Mouse (Mus musculus) liver, embryonic 13.5 days (tissue): ENCODE data around the gene Spen. TPM values are rescaled to one million over a fixed set of nuclear protein-coding genes. Genes with fewer than 3 reads are reported as not detected.

Source experiments
- ATAC-seq: fragments of 200-750 bp; cut with Nextera tagmentation; 2 replicates; pipeline ENCODE4 v1.8.0; 2017; ENCODE audit warnings: low read depth, mild to moderate bottlenecking, moderate number of reproducible peaks, moderate library complexity
- DNase-seq: peaks from one replicate; pipeline ENCODE4 v3.0.0; 2022
- H3K27ac ChIP-seq: fragments of 300-500 bp; sonication (generic); 2 replicates; pipeline ENCODE4 v1.5.1; 2015; ENCODE audit warnings: moderate library complexity, mild to moderate bottlenecking, inconsistent platforms
- H3K27me3 ChIP-seq: fragments of 300-500 bp; sonication (generic); 2 replicates; pipeline ENCODE4 v1.6.1; 2015; ENCODE audit warnings: mild to moderate bottlenecking, inconsistent platforms
- H3K36me3 ChIP-seq: fragments of 300-500 bp; sonication (generic); 2 replicates; pipeline ENCODE4 v1.6.1; 2015; ENCODE audit warnings: mild to moderate bottlenecking, inconsistent platforms
- H3K4me1 ChIP-seq: fragments of 300-500 bp; sonication (generic); replicated peaks from 2 replicates; pipeline ENCODE4 v1.6.1; 2015; ENCODE audit warnings: inconsistent platforms
- H3K4me2 ChIP-seq: fragments of 300-500 bp; sonication (generic); 2 replicates; pipeline ENCODE4 v1.6.1; 2015; ENCODE audit warnings: inconsistent platforms, mild to moderate bottlenecking, moderate library complexity
- H3K4me3 ChIP-seq: fragments of 300-500 bp; sonication (generic); replicated peaks from 2 replicates; pipeline ENCODE4 v1.5.1; 2015; ENCODE audit warnings: mild to moderate bottlenecking, inconsistent platforms
- H3K9ac ChIP-seq: fragments of 300-500 bp; sonication (generic); 2 replicates; pipeline ENCODE4 v1.6.1; 2015; ENCODE audit warnings: mild to moderate bottlenecking, inconsistent platforms
- H3K9me3 ChIP-seq: fragments of 300-500 bp; sonication (generic); replicated peaks from 2 replicates; pipeline ENCODE4 v1.6.1; 2016; ENCODE audit warnings: inconsistent platforms
- WGBS: fragments of 180-500 bp; shearing (Covaris S2); methylation state at CpG from one replicate; pipeline ENCODE4 v1.1.7; 2015; ENCODE audit not compliant: insufficient replicate concordance; 5-methylcytosine and 5-hydroxymethylcytosine counted together
- polyA plus RNA-seq: library from polyadenylated mRNA; unstranded; fragments of >200 nt; fragmentation: Nextera tagmentation; extraction: Ambion mirVana; gene quantifications from 2 replicates; pipeline ENCODE4 v1.2.1, GENCODE M21; 2015

Gene Spen
- polyA plus RNA-seq, 1 experiment from 2014 or later: 4.2 TPM

DNA sequence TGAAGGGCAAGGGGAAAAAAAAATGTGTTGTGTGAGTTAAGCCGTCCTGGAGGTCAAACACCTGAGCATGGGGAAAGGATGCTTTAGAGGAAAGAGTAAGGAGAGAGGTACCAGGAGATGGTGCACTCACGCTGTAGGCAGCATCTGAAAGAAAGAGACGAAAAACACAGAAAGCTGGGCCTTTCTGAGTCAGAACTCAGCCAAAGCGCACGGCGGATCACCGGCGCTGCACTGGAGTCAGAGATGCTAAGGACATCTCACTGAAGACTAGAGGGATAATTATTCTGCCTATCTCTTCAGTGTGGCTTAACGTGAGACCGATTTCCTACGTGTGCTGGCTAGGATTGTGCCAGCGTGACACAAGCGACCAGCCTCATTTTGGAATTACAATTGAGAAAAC is 110.5 kb downstream of the Spen start:
- no peak overlapping the region for H3K27ac ChIP-seq
- H3K36me3 ChIP-seq: no peaks in the 10 kb centered on the region
- DNase-seq (no peak), ATAC-seq (no peak)
- no peak overlapping the region for H3K9ac ChIP-seq
- no peak overlapping the region for H3K4me3 ChIP-seq
- H3K9me3 ChIP-seq: no peaks in the 10 kb centered on the region
- WGBS: 77% methylated on average over 13 of the region's 13 CpGs
- no peak overlapping the region for H3K4me2 ChIP-seq
- peaks cover 57% of the 10 kb centered on the region for H3K27me3 ChIP-seq
- H3K4me1 ChIP-seq: peaks cover 10% of the 10 kb centered on the region

GRCm38 (mm10) chr4:141426796-141427745 is 111.3 kb downstream of the Spen start:
- 63% methylated on average over 10 of the region's 10 CpGs for WGBS
- DNase-seq: no peak
- Histone ChIP-seq H3K4me1 (peaks cover 10% of the 10 kb centered on the region), H3K9me3 (no peaks in the 10 kb centered on the region), H3K27me3 (peaks cover 63% of the 10 kb centered on the region), H3K4me2 (no peak overlapping the region), H3K27ac (no peak overlapping the region), H3K9ac (no peak overlapping the region), H3K36me3 (no peaks in the 10 kb centered on the region), H3K4me3 (no peak overlapping the region)
- no peak for ATAC-seq

GRCm38 (mm10) chr4:141425484-141426479 is 112.6 kb downstream of the Spen start:
- DNase-seq: no peak
- no peak overlapping the region for H3K9ac ChIP-seq
- H3K36me3 ChIP-seq: no peaks in the 10 kb centered on the region
- H3K27me3 ChIP-seq: peaks cover 70% of the 10 kb centered on the region
- H3K4me3 ChIP-seq: peak overlapping the region; percentile 33
- 5% methylated on average over 35 of the region's 36 CpGs for WGBS
- ATAC-seq: 0 out of 2 replicates have a peak, but pooled peaks have one; percentile 36
- H3K27ac ChIP-seq: no peak overlapping the region
- no peaks in the 10 kb centered on the region for H3K9me3 ChIP-seq
- H3K4me1 ChIP-seq: peaks cover 20% of the 10 kb centered on the region
- H3K4me2 ChIP-seq: peak overlapping the region; percentile 56

DNA sequence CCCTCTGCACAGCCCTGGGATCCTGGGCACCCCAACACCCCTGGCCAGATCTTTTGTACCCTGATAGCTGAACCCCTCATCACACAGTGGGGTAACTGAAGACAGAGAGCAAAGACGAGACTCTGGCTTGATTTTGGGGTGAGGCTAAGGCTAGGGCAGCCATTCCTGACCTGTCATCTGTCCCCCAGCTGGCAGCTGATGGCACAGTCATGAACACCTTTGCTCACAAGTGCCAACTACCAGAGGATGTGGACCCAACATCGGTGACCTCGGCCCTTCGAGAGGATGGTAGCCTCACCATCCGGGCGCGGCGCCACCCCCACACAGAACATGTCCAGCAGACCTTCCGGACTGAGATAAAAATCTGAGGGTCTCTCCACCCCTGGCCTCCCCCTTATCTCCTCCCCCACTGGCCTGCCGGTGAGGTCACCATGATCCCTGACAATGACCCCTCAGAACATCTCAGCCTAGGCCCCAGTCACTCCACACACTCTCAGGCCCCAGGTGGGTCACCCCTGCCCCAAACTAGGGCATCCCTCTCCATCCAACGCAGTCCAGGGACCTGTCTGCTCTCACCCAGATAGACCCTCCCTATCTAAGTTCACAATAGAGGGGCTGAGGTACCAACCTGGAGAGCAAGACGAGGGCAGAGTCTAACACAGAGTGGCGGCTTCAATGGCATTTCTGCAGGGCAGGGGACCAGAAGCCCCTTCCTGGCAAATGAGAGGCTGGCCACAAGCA is 114.5 kb downstream of the Spen start:
- H3K4me2 ChIP-seq: no peak overlapping the region
- no peaks in the 10 kb centered on the region for H3K36me3 ChIP-seq
- peaks cover 27% of the 10 kb centered on the region for H3K4me1 ChIP-seq
- no peak overlapping the region for H3K4me3 ChIP-seq
- 67% methylated on average over 13 of the region's 13 CpGs for WGBS
- ATAC-seq: no peak
- H3K27ac ChIP-seq: no peak overlapping the region
- H3K9me3 ChIP-seq: no peaks in the 10 kb centered on the region
- DNase-seq: no peak
- H3K9ac ChIP-seq: no peak overlapping the region
- H3K27me3 ChIP-seq: peaks cover 70% of the 10 kb centered on the region

DNA sequence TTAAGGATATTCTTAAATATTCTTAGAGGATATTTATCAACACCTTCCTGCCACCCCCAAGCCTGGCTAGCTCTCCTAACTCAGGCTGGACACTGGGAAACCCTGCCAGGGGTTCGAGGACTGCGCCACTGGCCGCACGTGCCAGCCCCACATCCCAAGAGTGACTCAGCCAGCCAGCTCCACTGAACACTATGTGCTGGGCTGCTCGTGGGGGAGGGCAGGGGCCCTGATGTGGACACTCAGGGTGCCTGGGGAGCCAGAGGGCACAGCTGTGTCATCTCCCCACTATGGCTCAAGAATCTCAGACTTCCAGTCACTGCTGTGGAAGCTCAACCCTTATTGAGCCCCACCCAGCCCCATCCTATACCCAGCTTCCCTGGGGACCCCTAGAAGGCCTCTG is 115.1 kb downstream of the Spen start:
- Histone ChIP-seq H3K4me3 (no peak overlapping the region), H3K4me2 (no peak overlapping the region), H3K9ac (no peak overlapping the region), H3K27me3 (peaks cover 66% of the 10 kb centered on the region), H3K9me3 (no peaks in the 10 kb centered on the region), H3K27ac (no peak overlapping the region), H3K4me1 (peaks cover 27% of the 10 kb centered on the region), H3K36me3 (no peaks in the 10 kb centered on the region)
- no peak for ATAC-seq
- WGBS: 71% methylated on average over 5 of the region's 5 CpGs
- no peak for DNase-seq

- Histone ChIP-seq H3K4me2 (no peak overlapping the region), H3K27me3 (peaks cover 62% of the 10 kb centered on the region), H3K4me1 (peaks cover 27% of the 10 kb centered on the region), H3K9me3 (no peaks in the 10 kb centered on the region), H3K27ac (no peak overlapping the region), H3K36me3 (no peaks in the 10 kb centered on the region), H3K9ac (no peak overlapping the region), H3K4me3 (no peak overlapping the region)
- ATAC-seq: no peak
- DNase-seq: no peak
- 64% methylated on average over 5 of the region's 5 CpGs for WGBS
These were observed 115.6 kb downstream of the Spen start for GRCm38 (mm10) chr4:141422841-141423240.

DNA sequence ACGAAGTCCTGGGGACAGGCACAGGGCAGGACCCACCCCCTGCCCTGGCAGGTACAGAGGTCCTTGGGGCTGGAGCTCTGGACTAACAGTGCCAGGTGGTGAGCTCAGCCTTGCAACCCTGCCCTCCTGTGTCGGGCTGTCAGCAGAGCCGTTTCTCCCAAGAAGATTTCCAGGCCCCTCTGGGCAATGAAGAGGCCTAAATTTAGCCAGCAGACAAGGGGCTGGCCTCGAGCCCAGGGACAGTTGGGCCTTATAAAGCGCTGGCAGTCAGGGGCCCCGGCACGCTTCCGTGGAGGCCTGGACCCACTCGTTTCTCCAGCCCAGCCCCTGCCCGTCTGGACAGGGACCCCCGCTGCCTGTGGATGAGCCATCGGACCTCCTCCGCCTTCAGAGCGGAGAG is 117.0 kb downstream of the Spen start:
- Histone ChIP-seq H3K27ac (no peak overlapping the region), H3K4me1 (peaks cover 27% of the 10 kb centered on the region), H3K27me3 (peaks cover 49% of the 10 kb centered on the region), H3K4me2 (no peak overlapping the region), H3K9me3 (no peaks in the 10 kb centered on the region), H3K4me3 (no peak overlapping the region), H3K36me3 (no peaks in the 10 kb centered on the region), H3K9ac (no peak overlapping the region)
- no peak for ATAC-seq
- WGBS: 57% methylated on average over 14 of the region's 14 CpGs
- DNase-seq: no peak

DNA sequence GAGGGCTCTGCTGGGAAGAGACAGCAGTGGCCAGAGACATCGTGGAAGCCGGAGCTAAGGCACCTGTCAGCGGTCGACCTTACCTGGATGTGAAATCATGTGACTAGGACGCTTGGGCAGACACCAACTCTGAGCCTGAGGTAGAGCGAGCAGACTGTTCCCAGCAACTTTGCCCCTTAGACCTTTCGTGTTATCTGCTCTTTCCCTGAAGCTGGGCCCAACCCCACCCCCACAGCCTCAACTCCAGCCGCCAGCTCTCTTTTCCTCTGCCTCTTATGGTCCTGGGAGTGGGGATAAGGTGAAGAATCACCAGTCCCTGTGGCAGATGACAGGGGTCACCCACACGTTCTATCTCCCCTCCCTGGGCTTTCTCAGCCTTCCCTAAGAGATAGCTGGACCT is 117.5 kb downstream of the Spen start:
- Histone ChIP-seq H3K36me3 (no peaks in the 10 kb centered on the region), H3K27ac (no peak overlapping the region), H3K9me3 (no peaks in the 10 kb centered on the region), H3K4me3 (no peak overlapping the region), H3K27me3 (peaks cover 44% of the 10 kb centered on the region), H3K9ac (no peak overlapping the region), H3K4me1 (peaks cover 23% of the 10 kb centered on the region), H3K4me2 (no peak overlapping the region)
- ATAC-seq (no peak), DNase-seq (no peak)
- WGBS: 35% methylated on average over 9 of the region's 9 CpGs

DNA sequence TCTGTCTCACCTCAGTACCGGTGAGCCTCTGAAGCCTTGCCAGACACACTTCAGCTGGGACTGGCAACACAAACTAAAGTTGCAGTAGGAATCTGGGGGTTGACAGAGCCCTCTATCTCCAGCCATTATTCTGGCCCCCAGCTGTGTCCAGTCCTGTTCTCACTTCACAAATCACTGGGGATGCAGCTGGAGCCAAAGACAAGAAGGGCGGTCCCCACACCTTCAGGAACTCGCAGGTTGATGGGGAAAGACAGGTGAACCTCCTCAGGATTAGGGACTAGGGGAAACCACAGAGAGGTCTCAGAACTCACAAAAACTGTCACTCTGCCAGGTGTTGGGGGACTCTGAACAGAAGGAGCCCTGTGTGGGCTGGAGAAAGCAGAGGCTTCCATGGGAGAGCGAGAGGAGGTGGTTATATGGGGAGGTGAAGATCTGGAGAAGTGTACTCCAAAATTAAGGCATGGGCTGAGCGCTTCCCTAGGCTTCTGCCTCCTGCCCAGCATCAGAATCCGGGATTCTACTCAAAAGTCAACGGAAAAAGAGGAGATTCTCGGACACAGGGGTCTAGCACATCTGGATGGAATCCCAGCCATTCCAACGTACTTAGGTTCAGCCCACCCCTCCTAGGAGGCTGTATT is 118.1 kb downstream of the Spen start, which contains the start of gene Hspb7:
Gene Hspb7, plus strand, starts transcription at position 588 of the 638 bp plus-strand sequence.
- ATAC-seq: no peak
- WGBS: 44% methylated on average over 9 of the region's 9 CpGs
- Histone ChIP-seq H3K4me2 (no peak within 1 kb of the TSS), H3K27me3 (peaks cover 38% of the 10 kb centered on the region), H3K4me3 (no peak within 1 kb of the TSS), H3K9me3 (no peaks in the 10 kb centered on the region), H3K4me1 (peaks cover 18% of the 10 kb centered on the region), H3K27ac (no peak within 1 kb of the TSS), H3K9ac (no peak within 1 kb of the TSS), H3K36me3 (no peaks in the 10 kb centered on the region)
- DNase-seq: no peak

- no peaks in the 10 kb centered on the region for H3K9me3 ChIP-seq
- H3K4me3 ChIP-seq: no peak overlapping the region
- H3K27ac ChIP-seq: no peak overlapping the region
- H3K4me1 ChIP-seq: peaks cover 17% of the 10 kb centered on the region
- no peak overlapping the region for H3K4me2 ChIP-seq
- peaks cover 32% of the 10 kb centered on the region for H3K27me3 ChIP-seq
- ATAC-seq (no peak), DNase-seq (no peak)
- no peaks in the 10 kb centered on the region for H3K36me3 ChIP-seq
- H3K9ac ChIP-seq: no peak overlapping the region
- WGBS: 20% methylated on average over 27 of the region's 27 CpGs
These were observed 118.8 kb downstream of the Spen start for GRCm38 (mm10) chr4:141419398-141420191.
